Mouse (Mus musculus) limb, embryonic 13.5 days (tissue): ENCODE results near the gene Bak1. TPM values are rescaled to one million over a fixed set of nuclear protein-coding genes. Genes with fewer than 3 reads are reported as not detected.

Experiments used
- ATAC-seq: fragments of 200-750 bp; cut with Nextera tagmentation; 2 replicates; pipeline ENCODE4 v1.8.0; 2017; ENCODE audit warnings: low read depth, moderate number of reproducible peaks, moderate TSS enrichment; ENCODE audit not compliant: low FRiP score
- H3K27ac ChIP-seq: fragments of 300-500 bp; sonication (generic); 2 replicates; pipeline ENCODE4 v1.5.1; 2015; ENCODE audit warnings: inconsistent platforms, mild to moderate bottlenecking, moderate library complexity
- H3K27me3 ChIP-seq: fragments of 300-500 bp; sonication (generic); 2 replicates; pipeline ENCODE4 v1.6.1; 2015; ENCODE audit warnings: mild to moderate bottlenecking, inconsistent platforms
- H3K36me3 ChIP-seq: fragments of 300-500 bp; sonication (generic); 2 replicates; pipeline ENCODE4 v1.6.1; 2015; ENCODE audit warnings: inconsistent platforms, mild to moderate bottlenecking, moderate library complexity
- H3K4me1 ChIP-seq: fragments of 300-500 bp; sonication (generic); 2 replicates; pipeline ENCODE4 v1.6.1; 2015; ENCODE audit warnings: inconsistent platforms
- H3K4me2 ChIP-seq: fragments of 300-500 bp; sonication (generic); replicated peaks from 2 replicates; pipeline ENCODE4 v1.6.1; 2015; ENCODE audit warnings: inconsistent platforms, mild to moderate bottlenecking, moderate library complexity
- H3K4me3 ChIP-seq: fragments of 300-500 bp; sonication (generic); 2 replicates; pipeline ENCODE4 v1.5.1; 2015; ENCODE audit warnings: moderate library complexity, mild to moderate bottlenecking, inconsistent platforms
- H3K9ac ChIP-seq: fragments of 300-500 bp; sonication (generic); 2 replicates; pipeline ENCODE4 v1.6.1; 2015; ENCODE audit warnings: mild to moderate bottlenecking, inconsistent platforms
- H3K9me3 ChIP-seq: fragments of 300-500 bp; sonication (generic); 2 replicates; pipeline ENCODE4 v1.6.1; 2016; ENCODE audit warnings: inconsistent platforms
- WGBS: fragments of 180-500 bp; shearing (Covaris S2); methylation state at CpG from one replicate; pipeline ENCODE4 v1.1.7; 2015; 5-methylcytosine and 5-hydroxymethylcytosine counted together
- polyA plus RNA-seq: library from polyadenylated mRNA; unstranded; fragments of >200 nt; fragmentation: Nextera tagmentation; extraction: Ambion mirVana; gene quantifications from 2 replicates; pipeline ENCODE4 v1.2.1, GENCODE M21; 2015

Gene Bak1
- polyA plus RNA-seq, 1 experiment from 2014 or later = 4.7 TPM

DNA sequence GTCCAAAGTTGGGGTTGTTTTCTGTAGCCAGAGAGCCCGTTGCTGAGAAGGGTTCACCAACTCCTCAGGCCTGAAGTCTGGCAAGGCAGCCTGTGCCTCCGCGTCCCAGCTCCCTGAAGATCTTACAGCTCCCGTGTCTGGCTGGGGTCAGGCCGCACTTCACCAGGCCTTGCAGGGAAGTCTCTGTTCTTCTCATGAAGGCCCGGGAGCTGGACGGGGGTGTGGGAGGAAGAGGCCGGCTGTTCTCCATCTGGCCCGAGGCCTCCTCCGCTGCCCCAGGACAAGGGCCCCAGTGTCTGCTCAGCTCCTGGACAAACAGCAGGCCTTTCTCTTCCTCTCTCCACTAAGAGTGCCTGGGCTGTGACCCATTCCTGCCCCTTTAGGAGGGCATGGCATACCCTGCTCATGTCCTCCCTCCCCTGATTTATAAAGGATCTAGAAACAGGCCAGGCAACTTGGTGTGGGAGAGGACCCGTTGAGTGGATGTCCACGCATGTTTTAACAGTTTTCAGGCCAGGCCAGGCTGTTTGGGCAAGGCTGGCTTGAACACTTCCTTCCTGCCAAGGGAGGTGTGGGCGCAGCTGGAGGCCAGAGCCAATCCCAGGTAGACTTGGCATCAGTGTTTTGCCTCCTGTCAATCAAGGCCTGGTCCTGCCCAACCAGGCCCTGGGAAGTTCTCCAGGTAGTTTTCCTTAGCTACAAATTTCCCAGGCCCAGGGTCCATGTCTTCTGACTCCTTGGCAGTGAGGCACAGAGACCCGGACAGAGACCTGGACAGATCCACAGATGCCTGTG lies 19.8 kb upstream of the Bak1 start:
- Histone ChIP-seq H3K36me3 (no peaks in the 10 kb centered on the region), H3K4me3 (no peak overlapping the region), H3K9me3 (no peaks in the 10 kb centered on the region), H3K27me3 (no peaks in the 10 kb centered on the region), H3K4me1 (peaks cover 21% of the 10 kb centered on the region), H3K9ac (0 out of 2 replicates have a peak overlapping the region, but pooled peaks have one; percentile 13), H3K27ac (peak overlapping the region; percentile 82), H3K4me2 (no peak overlapping the region)
- ATAC-seq = no peak
- WGBS = 58% methylated on average over 14 of the region's 14 CpGs

DNA sequence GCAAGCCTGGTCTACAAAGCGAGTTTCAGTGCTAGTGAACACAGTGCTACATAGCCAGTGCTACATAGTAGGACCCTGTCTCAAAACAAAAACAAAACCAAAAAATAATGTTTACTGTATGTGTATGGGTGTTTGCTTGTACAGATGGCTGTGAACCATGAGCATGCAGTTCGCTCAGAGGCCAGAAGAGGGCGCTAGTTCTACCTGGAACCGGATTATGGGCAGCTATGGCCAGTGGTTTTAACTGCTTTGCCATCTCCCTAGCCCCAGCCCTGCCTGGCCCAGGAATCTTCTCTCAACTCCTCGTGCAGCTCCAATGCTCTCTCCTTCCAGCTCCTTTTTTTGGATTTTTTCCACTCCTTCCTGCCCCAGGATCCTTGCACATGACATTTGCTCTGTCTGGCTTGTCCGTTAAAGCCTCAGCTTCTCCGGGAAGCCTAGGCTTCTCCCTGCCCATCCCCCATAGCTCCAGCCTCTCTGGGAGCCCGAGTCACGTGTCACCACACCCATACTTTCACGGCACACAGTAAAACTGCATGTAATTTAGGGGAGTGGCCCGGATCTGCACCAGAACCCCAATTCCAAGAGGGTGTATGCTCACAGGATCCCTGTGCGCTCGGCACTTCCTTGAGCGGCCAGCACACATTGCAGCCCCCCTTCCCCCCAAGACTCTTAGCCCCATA lies 19.1 kb upstream of the Bak1 start:
- 71% methylated on average over 14 of the region's 14 CpGs for WGBS
- H3K27me3 ChIP-seq = no peaks in the 10 kb centered on the region
- no peak for ATAC-seq
- peaks cover 24% of the 10 kb centered on the region for H3K4me1 ChIP-seq
- H3K4me2 ChIP-seq = no peak overlapping the region
- no peak overlapping the region for H3K4me3 ChIP-seq
- H3K36me3 ChIP-seq = no peaks in the 10 kb centered on the region
- H3K9me3 ChIP-seq = no peaks in the 10 kb centered on the region
- H3K9ac ChIP-seq = 0 out of 2 replicates have a peak overlapping the region, but pooled peaks have one; percentile 13
- H3K27ac ChIP-seq = peak overlapping the region; percentile 82

DNA sequence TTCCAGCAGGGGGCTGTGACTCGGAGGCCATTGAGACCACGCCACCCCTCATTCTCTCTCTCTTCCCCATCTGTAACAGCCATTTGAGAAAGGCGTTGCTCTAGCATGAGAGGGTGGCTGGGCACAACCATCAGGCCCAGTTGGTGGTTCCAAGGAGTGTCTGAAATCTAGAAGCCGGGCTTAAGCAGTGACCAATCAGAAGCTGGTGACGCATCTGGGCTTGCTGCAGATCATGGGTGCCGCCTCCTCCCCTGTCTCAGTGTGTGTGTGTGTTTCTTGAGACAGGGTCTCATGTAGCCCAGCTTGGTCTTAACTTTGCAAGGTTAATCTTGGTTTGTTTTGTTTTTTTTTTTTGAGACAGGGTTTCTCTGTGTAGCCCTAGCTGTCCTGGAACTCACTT lies 16.4 kb upstream of the Bak1 start:
- Histone ChIP-seq H3K4me1 (peaks cover 30% of the 10 kb centered on the region), H3K4me2 (no peak overlapping the region), H3K9me3 (no peaks in the 10 kb centered on the region), H3K36me3 (no peaks in the 10 kb centered on the region), H3K27me3 (no peaks in the 10 kb centered on the region), H3K9ac (no peak overlapping the region), H3K4me3 (no peak overlapping the region), H3K27ac (no peak overlapping the region)
- no peak for ATAC-seq
- 81% methylated on average over 6 of the region's 6 CpGs for WGBS

GRCm38 (mm10) chr17:27042840-27043239 lies 14.0 kb upstream of the Bak1 start:
- WGBS = 52% methylated on average over 6 of the region's 6 CpGs

DNA sequence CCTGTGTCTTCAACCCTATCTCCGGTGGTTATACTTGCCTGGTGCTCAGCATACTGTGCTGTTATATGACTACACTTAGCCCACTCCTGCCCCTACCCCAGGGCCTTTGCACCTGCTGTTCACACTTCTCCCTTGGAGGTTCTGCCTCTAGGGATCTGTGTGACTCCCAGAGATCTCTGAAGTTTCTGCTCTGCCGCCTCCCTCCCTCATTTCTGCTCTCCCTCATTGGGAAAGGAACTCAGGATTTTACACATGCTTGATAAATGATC lies 12.9 kb upstream of the Bak1 start:
- no peaks in the 10 kb centered on the region for H3K9me3 ChIP-seq
- peaks cover 47% of the 10 kb centered on the region for H3K4me1 ChIP-seq
- H3K27me3 ChIP-seq = no peaks in the 10 kb centered on the region
- 84% methylated on average over 2 of the region's 2 CpGs for WGBS
- no peaks in the 10 kb centered on the region for H3K36me3 ChIP-seq
- H3K9ac ChIP-seq = no peak overlapping the region
- no peak overlapping the region for H3K4me3 ChIP-seq
- no peak for ATAC-seq
- no peak overlapping the region; the same call in 1 of the 2 replicates for H3K27ac ChIP-seq
- no peak overlapping the region for H3K4me2 ChIP-seq

More at GRCm38 (mm10) chr17:27042840-27043239, 14.0 kb upstream of the Bak1 start:
- no peak overlapping the region for H3K4me3 ChIP-seq
- H3K4me2 ChIP-seq = no peak overlapping the region
- ATAC-seq = no peak
- H3K4me1 ChIP-seq = peaks cover 45% of the 10 kb centered on the region
- H3K27ac ChIP-seq = no peak overlapping the region
- 0 out of 2 replicates have a peak overlapping the region, but pooled peaks have one; percentile 48 for H3K9ac ChIP-seq
- no peaks in the 10 kb centered on the region for H3K36me3 ChIP-seq
- H3K27me3 ChIP-seq = no peaks in the 10 kb centered on the region
- no peaks in the 10 kb centered on the region for H3K9me3 ChIP-seq

DNA sequence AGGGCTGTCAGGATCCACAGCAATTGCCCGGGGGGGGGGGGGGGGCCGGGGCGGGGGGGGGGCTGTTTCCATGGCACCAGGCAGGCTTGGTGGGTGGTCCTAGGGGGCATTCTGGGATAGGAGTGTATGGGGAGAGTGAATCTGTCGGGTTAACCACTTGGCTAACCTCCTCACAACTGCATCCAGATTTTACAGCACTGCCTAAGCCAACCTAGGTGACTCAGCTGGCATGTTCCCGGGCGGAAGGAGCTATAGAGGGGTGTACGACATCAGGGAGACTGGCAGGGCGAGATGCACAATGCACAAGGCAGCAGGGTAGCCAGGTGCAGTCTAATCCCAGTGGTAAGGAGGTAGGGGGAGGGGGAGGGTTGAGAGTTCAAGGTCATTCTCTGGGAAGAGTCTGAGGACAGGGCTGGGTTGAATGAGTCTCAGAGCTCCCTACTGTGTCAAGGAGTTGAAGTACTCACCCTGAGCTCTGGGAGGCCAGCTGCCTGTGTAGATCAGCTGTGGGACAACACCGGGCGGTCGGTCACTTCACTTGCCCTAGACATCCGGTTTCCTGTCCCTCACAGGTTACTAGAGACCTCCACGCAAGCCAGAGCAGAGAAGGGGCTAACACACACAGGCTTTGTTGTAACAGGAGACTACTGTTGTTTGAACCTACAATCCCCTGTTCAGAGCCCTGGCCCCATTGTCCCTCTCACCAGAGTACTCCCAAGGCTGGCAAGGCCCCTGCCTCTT lies 12.4 kb upstream of the Bak1 start:
- Histone ChIP-seq H3K4me3 (no peak overlapping the region), H3K27me3 (no peaks in the 10 kb centered on the region), H3K4me1 (peaks cover 48% of the 10 kb centered on the region), H3K9me3 (no peaks in the 10 kb centered on the region), H3K36me3 (no peaks in the 10 kb centered on the region), H3K4me2 (no peak overlapping the region), H3K9ac (no peak overlapping the region), H3K27ac (peak overlapping the region; percentile 81; the same call in 1 of the 2 replicates)
- ATAC-seq = no peak
- 36% methylated on average over 13 of the region's 13 CpGs for WGBS

GRCm38 (mm10) chr17:27040304-27041045 lies 11.7 kb upstream of the Bak1 start:
- Histone ChIP-seq H3K27me3 (no peaks in the 10 kb centered on the region), H3K27ac (peak overlapping the region; percentile 81), H3K4me2 (peak overlapping the region; percentile 55), H3K4me1 (peaks cover 53% of the 10 kb centered on the region), H3K9ac (peak overlapping the region; percentile 40), H3K36me3 (no peaks in the 10 kb centered on the region), H3K4me3 (peak overlapping the region; percentile 21; the same call in 1 of the 2 replicates), H3K9me3 (no peaks in the 10 kb centered on the region)
- 10% methylated on average over 20 of the region's 20 CpGs for WGBS
- ATAC-seq = peak; percentile 16; the same call in 1 of the 2 replicates

DNA sequence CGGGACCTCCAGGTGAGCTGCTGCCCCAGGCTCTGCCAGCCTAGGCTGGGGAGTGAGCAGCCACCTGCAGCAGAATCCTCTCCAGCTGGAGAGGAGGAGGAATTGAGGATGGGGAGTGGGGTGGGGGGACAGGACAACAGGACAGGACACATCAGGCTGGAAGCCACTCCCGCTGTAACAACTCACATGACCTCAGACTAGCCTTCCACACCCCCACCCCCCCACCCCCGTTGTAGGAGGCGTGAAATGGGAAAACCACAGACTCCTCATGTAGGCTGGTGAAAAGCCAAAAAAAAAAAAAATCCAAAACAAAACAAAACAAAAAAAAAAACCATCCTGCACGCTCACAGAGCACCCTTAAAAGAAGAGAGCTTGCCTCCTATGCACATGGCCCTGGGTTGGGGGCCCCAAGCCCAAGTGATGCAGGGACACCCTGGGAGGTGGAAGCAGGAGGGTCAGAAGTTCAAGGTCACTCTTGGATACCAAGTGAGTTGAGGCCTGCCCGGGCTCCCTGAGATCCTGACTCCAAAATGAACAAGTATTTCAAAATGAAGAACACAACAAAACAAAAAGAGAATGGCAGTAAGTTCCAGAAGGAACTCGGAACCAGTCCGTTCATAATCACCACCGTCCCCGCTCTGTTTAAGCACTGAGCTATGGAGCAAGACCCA lies 10.8 kb upstream of the Bak1 start:
- Histone ChIP-seq H3K27me3 (no peaks in the 10 kb centered on the region), H3K9ac (0 out of 2 replicates have a peak overlapping the region, but pooled peaks have one; percentile 40), H3K4me2 (peak overlapping the region; percentile 55), H3K9me3 (no peaks in the 10 kb centered on the region), H3K4me3 (no peak overlapping the region), H3K27ac (peak overlapping the region; percentile 81), H3K4me1 (peaks cover 55% of the 10 kb centered on the region), H3K36me3 (no peaks in the 10 kb centered on the region)
- no peak for ATAC-seq
- WGBS = 56% methylated on average over 10 of the region's 10 CpGs

DNA sequence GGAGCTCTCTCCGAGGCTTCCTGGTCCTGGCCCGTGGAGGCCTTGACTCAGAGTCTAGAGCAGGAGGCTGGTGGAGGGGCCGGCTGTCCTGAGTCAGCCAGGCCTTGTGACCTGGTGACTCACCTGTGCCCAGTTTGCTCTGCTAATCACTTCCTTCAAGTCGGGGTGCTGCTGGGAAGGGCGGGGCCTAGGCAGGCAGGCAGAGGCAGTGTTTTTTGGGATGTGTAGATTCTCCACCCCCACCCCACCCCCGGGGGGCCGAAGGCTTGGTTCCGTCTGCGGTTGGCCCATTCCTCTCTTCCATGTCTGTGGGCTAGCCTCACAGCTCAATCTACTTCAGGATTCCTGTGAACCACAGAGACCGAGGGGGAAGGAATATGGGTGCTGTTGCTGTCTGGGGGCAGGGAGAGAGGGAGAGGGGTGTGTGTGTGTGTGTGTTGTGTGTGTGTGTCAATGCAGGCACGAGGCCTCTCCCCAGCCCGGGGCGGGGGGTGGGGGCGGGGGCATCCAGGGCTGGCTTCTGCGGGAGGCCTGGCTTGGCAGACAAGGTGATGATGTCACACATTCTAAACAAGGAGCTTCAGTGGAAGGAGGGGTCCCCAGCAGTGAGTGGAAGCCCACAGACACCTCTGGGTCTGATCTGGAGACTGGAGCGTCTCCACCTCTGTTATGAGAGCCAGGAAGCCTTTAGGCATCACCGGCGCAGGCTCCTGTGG lies 9.7 kb upstream of the Bak1 start:
- ATAC-seq = peak; percentile 57; the same call in 1 of the 2 replicates
- H3K27ac ChIP-seq = peak overlapping the region; percentile 52
- H3K27me3 ChIP-seq = no peaks in the 10 kb centered on the region
- peaks cover 55% of the 10 kb centered on the region for H3K4me1 ChIP-seq
- no peaks in the 10 kb centered on the region for H3K9me3 ChIP-seq
- H3K4me2 ChIP-seq = peak overlapping the region; percentile 23; the same call in 1 of the 2 replicates
- H3K36me3 ChIP-seq = no peaks in the 10 kb centered on the region
- no peak overlapping the region for H3K4me3 ChIP-seq
- 33% methylated on average over 16 of the region's 18 CpGs for WGBS
- H3K9ac ChIP-seq = no peak overlapping the region

- Histone ChIP-seq H3K4me2 (no peak overlapping the region), H3K9ac (0 out of 2 replicates have a peak overlapping the region, but pooled peaks have one; percentile 50), H3K27ac (peak overlapping the region; percentile 33; the same call in 1 of the 2 replicates)
These were observed 7.7 kb upstream of the Bak1 start for GRCm38 (mm10) chr17:27036465-27036864.

More at GRCm38 (mm10) chr17:27036465-27036864, 7.7 kb upstream of the Bak1 start:
- H3K4me1 ChIP-seq = peaks cover 58% of the 10 kb centered on the region
- no peak overlapping the region for H3K4me3 ChIP-seq
- ATAC-seq = no peak
- H3K27me3 ChIP-seq = no peaks in the 10 kb centered on the region
- WGBS = 71% methylated on average over 7 of the region's 7 CpGs
- no peaks in the 10 kb centered on the region for H3K9me3 ChIP-seq
- H3K36me3 ChIP-seq = no peaks in the 10 kb centered on the region
